In the genomic region with DNA sequence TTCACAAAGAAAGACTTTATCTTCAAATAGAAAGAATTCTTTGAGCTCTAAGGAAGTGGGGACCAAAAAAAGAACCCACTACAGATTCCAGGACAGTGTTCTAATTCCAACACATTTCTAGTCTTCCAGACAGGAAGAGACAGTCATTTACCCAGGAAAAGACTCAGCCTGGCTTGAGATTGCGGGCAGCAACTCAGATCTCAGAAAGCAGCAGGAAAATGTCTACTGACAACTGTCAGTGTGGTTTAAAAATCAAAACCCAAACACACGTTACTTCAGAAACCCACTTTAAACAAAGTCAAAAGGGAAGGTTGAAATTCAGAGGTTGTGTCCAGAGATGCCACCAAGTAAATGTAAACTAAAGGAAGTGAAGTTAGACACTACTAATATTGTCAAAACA, we compare ENCODE assay signal across 21 mouse cellular contexts. TPM values are rescaled to one million over a fixed set of nuclear protein-coding genes. Genes with fewer than 3 reads are reported as not detected.
DNase-seq lines count a peak whose midpoint lies in the region; ATAC-seq and TF ChIP-seq lines count a peak whose summit lies in the region.
"Had no signal": no experiment of that assay in that cellular context is flagged by ENCODE, and none has a peak within 500 bp of the region (broad histone marks: within the 10 kb centered on the region; RNA-seq: fewer than 3 reads in every experiment).

No protein-coding gene starts in this region.

- no peak overlapping the region for H3K4me2 ChIP-seq in lung, embryonic 15.5 days
- no peak overlapping the region for H3K4me2 ChIP-seq in lung, postnatal 0 days (replicated peaks; ENCODE audit: low read depth, low read length)
- H3K4me2 ChIP-seq: embryonic facial prominence, embryonic 13.5 days; embryonic facial prominence, embryonic 15.5 days; forebrain, embryonic 12.5 days had no signal

- H3K9ac ChIP-seq in lung, embryonic 15.5 days = no peak overlapping the region
- no peak overlapping the region for H3K9ac ChIP-seq in lung, postnatal 0 days (replicated peaks; ENCODE audit: low read depth)
- H3K9ac ChIP-seq: embryonic facial prominence, embryonic 13.5 days; embryonic facial prominence, embryonic 15.5 days; forebrain, embryonic 12.5 days had no signal

- H3K9me3 ChIP-seq in lung, embryonic 15.5 days = no peaks in the 10 kb centered on the region
- no peaks in the 10 kb centered on the region for H3K9me3 ChIP-seq in lung, postnatal 0 days (ENCODE audit: low read length)
- H3K9me3 ChIP-seq in limb, embryonic 10.5 days (replicated peaks) = no peaks in the 10 kb centered on the region
- H3K9me3 ChIP-seq in midbrain, embryonic 10.5 days (replicated peaks) = no peaks in the 10 kb centered on the region
- H3K9me3 ChIP-seq: embryonic facial prominence, embryonic 13.5 days; embryonic facial prominence, embryonic 15.5 days; forebrain, embryonic 10.5 days; forebrain, embryonic 12.5 days had no signal

- WGBS in lung, embryonic 15.5 days = 8% methylated on average over 2 of the region's 2 CpGs
- 23% methylated on average over 2 of the region's 2 CpGs for WGBS in lung, postnatal 0 days
- WGBS in limb, embryonic 10.5 days = 73% methylated on average over 2 of the region's 2 CpGs
- WGBS in midbrain, embryonic 10.5 days = 81% methylated on average over 2 of the region's 2 CpGs

- DNase-seq in lung, postnatal 0 days (ENCODE audit: low spot score) = no peak
- DNase-seq in lung, postnatal 10 days = peak; percentile 36
- DNase-seq in lung, adult 18-20 months = no peak
- DNase-seq in limb, embryonic 10.5 days (ENCODE audit: low spot score) = peak; percentile 3
- DNase-seq in midbrain, embryonic 10.5 days (ENCODE audit: low spot score) = no peak
- DNase-seq: adrenal gland, adult 2 months; adrenal gland, postnatal 10 days; adrenal gland, postnatal 25 days; cerebellum, adult 11 months; cerebellum, adult 18-20 months; cerebellum, adult 8-10 months; cerebellum, adult 9-11 months; cerebellum, postnatal 14 days; cerebellum, postnatal 36 days; embryo, embryonic 11 days had no signal

- peaks cover 8% of the 10 kb centered on the region; the same call in 1 of the 2 replicates for H3K4me1 ChIP-seq in lung, embryonic 15.5 days
- no peaks in the 10 kb centered on the region for H3K4me1 ChIP-seq in lung, postnatal 0 days (ENCODE audit: insufficient read depth, low read depth, low read length)
- no peaks in the 10 kb centered on the region for H3K4me1 ChIP-seq in limb, embryonic 10.5 days
- 0 out of 2 replicates have a peak, but pooled peaks cover 3% of the 10 kb centered on the region for H3K4me1 ChIP-seq in midbrain, embryonic 10.5 days

- no peak overlapping the region for H3K4me3 ChIP-seq in lung, embryonic 15.5 days
- H3K4me3 ChIP-seq in lung, postnatal 0 days (ENCODE audit: low read depth, low read length) = no peak overlapping the region
- no peak overlapping the region for H3K4me3 ChIP-seq in limb, embryonic 10.5 days
- H3K4me3 ChIP-seq in midbrain, embryonic 10.5 days = no peak overlapping the region
- H3K4me3 ChIP-seq: embryonic facial prominence, embryonic 13.5 days; embryonic facial prominence, embryonic 15.5 days; erythroblast, embryonic 14.5 days; forebrain, embryonic 10.5 days; forebrain, embryonic 12.5 days had no signal

- no peak for TF ChIP-seq EP300 in lung, postnatal 0 days (IDR thresholded peaks at IDR 0.05)

- TF ChIP-seq CTCF in lung, postnatal 0 days (IDR thresholded peaks at IDR 0.05) = no peak

- no peak for ATAC-seq in lung, embryonic 15.5 days (ENCODE audit: borderline replicate concordance, extremely low read depth, low FRiP score, low TSS enrichment)
- no peak for ATAC-seq in lung, postnatal 0 days

- H3K27me3 ChIP-seq in lung, embryonic 15.5 days = no peaks in the 10 kb centered on the region
- no peaks in the 10 kb centered on the region for H3K27me3 ChIP-seq in lung, postnatal 0 days (replicated peaks; ENCODE audit: insufficient read depth, low read length)
- no peaks in the 10 kb centered on the region for H3K27me3 ChIP-seq in limb, embryonic 10.5 days (ENCODE audit: low read depth, poor library complexity, severe bottlenecking)
- no peaks in the 10 kb centered on the region for H3K27me3 ChIP-seq in midbrain, embryonic 10.5 days (ENCODE audit: low read depth, poor library complexity, severe bottlenecking)
- H3K27me3 ChIP-seq: embryonic facial prominence, embryonic 13.5 days; embryonic facial prominence, embryonic 15.5 days; forebrain, embryonic 12.5 days had no signal

- H3K27ac ChIP-seq in lung, embryonic 15.5 days = peak overlapping the region; percentile 12; the same call in 1 of the 2 replicates
- no peak overlapping the region for H3K27ac ChIP-seq in lung, postnatal 0 days (ENCODE audit: low read length)
- H3K27ac ChIP-seq in limb, embryonic 10.5 days = no peak overlapping the region
- no peak overlapping the region for H3K27ac ChIP-seq in midbrain, embryonic 10.5 days (replicated peaks)
- H3K27ac ChIP-seq: embryonic facial prominence, embryonic 13.5 days; embryonic facial prominence, embryonic 15.5 days; forebrain, embryonic 10.5 days; forebrain, embryonic 12.5 days had no signal

- H3K36me3 ChIP-seq in lung, embryonic 15.5 days = no peaks in the 10 kb centered on the region
- no peaks in the 10 kb centered on the region for H3K36me3 ChIP-seq in lung, postnatal 0 days (ENCODE audit: insufficient read depth, low read length)
- no peaks in the 10 kb centered on the region for H3K36me3 ChIP-seq in limb, embryonic 10.5 days
- H3K36me3 ChIP-seq in midbrain, embryonic 10.5 days = no peaks in the 10 kb centered on the region
- H3K36me3 ChIP-seq: embryonic facial prominence, embryonic 13.5 days; embryonic facial prominence, embryonic 15.5 days; forebrain, embryonic 10.5 days; forebrain, embryonic 12.5 days had no signal

RNA-seq across cellular contexts. Expression of a gene that starts 16.8 kb away (rescaled TPM):
- polyA plus RNA-seq in lung, embryonic 15.5 days (2015; fragmentation: Nextera tagmentation; extraction: Ambion mirVana) = 15.8 and 16.8 TPM in 2 replicates
- 11.2 and 11.5 TPM in 2 replicates for polyA plus RNA-seq in lung, postnatal 0 days (2015; fragmentation: Nextera tagmentation; extraction: Ambion mirVana)
- 7.7 and 7.8 TPM in 2 replicates for polyA plus RNA-seq in limb, embryonic 10.5 days (2016; fragmentation: Nextera tagmentation; extraction: Ambion mirVana)
- 18.1 and 18.4 TPM in 2 replicates for polyA plus RNA-seq in midbrain, embryonic 10.5 days (2016; fragmentation: Nextera tagmentation; extraction: Ambion mirVana)

Comparison
In these comparisons a context has a peak if more than half of its experiments do, and no peak if none do; other contexts are left out.
1. DNase-seq: peak in lung, postnatal 10 days (single experiment) and limb, embryonic 10.5 days (single experiment); none in lung, postnatal 0 days (single experiment), lung, adult 18-20 months (0 of 2) and midbrain, embryonic 10.5 days (single experiment).